Mouse (Mus musculus): ENCODE measurements at regions not wholly inside any gene's neighbourhood (a gene's known extent, or its start where the extent isn't known, plus 50 kb on each side); places are given as distances from the start of the nearest gene placed in this dataset.

GRCm38 (mm10) chr1:92324091-92324950, 128.8 kb upstream of the Hdac4 start:
- Histone ChIP-seq H3K9ac (ENCODE audit: low read depth, low read length, severe bottlenecking) (no peak overlapping the region), H3K9me3 (ENCODE audit: control insufficient read depth, low read length) (no peaks in the 10 kb centered on the region), H3K27me3 (ENCODE audit: control insufficient read depth, insufficient read depth, low read length) (no peaks in the 10 kb centered on the region), H3K36me3 (ENCODE audit: control insufficient read depth, insufficient read depth, low read length) (no peaks in the 10 kb centered on the region), H3K4me1 (ENCODE audit: control insufficient read depth, insufficient read depth, low read length) (peaks cover 4% of the 10 kb centered on the region; the same call in 1 of the 2 replicates), H3K4me2 (replicated peaks; ENCODE audit: low read depth, low read length, severe bottlenecking) (no peak overlapping the region), H3K4me3 (replicated peaks; ENCODE audit: low read length) (no peak overlapping the region), H3K27ac (replicated peaks; ENCODE audit: low read depth, low read length) (no peak overlapping the region)
- ATAC-seq (ENCODE audit: low FRiP score, low read depth) (no peak), DNase-seq (ENCODE audit: low spot score) (no peak)
- TF ChIP-seq POLR2A (IDR thresholded peaks at IDR 0.05; ENCODE audit: borderline replicate concordance, extremely low read depth, insufficient read depth, insufficient read length), result no peak
- 59% methylated on average over 14 of the region's 14 CpGs for WGBS

GRCm38 (mm10) chr1:92317131-92317530, 121.6 kb upstream of the Hdac4 start:
- 78% methylated on average over 4 of the region's 4 CpGs for WGBS

DNA sequence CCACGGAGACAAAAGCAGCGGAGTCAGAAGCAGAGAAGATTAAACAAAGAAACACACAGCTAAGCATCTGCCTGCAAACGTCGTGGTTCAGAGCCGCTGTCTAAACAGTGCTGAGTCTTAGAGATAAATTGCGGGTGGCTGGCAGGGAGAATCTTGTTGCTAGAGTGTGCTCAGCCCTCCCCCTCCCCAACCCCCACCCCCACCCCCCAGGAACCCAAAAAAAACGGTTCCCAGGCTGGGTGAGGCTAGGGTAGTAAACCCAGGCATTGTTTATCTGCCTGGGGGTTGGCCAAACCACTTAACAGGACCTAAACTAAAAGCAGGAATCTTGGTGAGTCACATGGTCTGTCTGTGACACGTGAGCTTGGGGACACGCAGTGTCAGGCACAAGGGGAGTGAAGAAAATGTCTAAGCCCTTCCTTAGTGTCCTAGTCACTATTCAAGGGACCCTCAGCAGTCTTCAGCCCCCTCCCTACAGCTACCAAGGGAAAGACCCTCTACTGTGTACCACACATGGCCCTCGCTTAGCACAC, 120.8 kb upstream of the Hdac4 start:
- H3K36me3 ChIP-seq (ENCODE audit: control insufficient read depth, insufficient read depth, low read length), result no peaks in the 10 kb centered on the region
- H3K4me2 ChIP-seq (replicated peaks; ENCODE audit: low read depth, low read length, severe bottlenecking), result 0 out of 2 replicates have a peak overlapping the region, but pooled peaks have one; percentile 5
- WGBS, result 27% methylated on average over 10 of the region's 10 CpGs
- peaks cover 3% of the 10 kb centered on the region; the same call in 1 of the 2 replicates for H3K4me1 ChIP-seq (ENCODE audit: control insufficient read depth, insufficient read depth, low read length)
- ATAC-seq (ENCODE audit: low FRiP score, low read depth) (no peak), DNase-seq (ENCODE audit: low spot score) (no peak)
- H3K9me3 ChIP-seq (ENCODE audit: control insufficient read depth, low read length), result no peaks in the 10 kb centered on the region
- no peak overlapping the region for H3K27ac ChIP-seq (replicated peaks; ENCODE audit: low read depth, low read length)
- no peaks in the 10 kb centered on the region for H3K27me3 ChIP-seq (ENCODE audit: control insufficient read depth, insufficient read depth, low read length)
- H3K4me3 ChIP-seq (replicated peaks; ENCODE audit: low read length), result no peak overlapping the region
- H3K9ac ChIP-seq (ENCODE audit: low read depth, low read length, severe bottlenecking), result no peak overlapping the region
- TF ChIP-seq POLR2A (IDR thresholded peaks at IDR 0.05; ENCODE audit: borderline replicate concordance, extremely low read depth, insufficient read depth, insufficient read length), result no peak

More at GRCm38 (mm10) chr1:92317131-92317530, 121.6 kb upstream of the Hdac4 start:
- Histone ChIP-seq H3K27me3 (ENCODE audit: control insufficient read depth, insufficient read depth, low read length) (no peaks in the 10 kb centered on the region), H3K27ac (replicated peaks; ENCODE audit: low read depth, low read length) (no peak overlapping the region), H3K9ac (ENCODE audit: low read depth, low read length, severe bottlenecking) (no peak overlapping the region), H3K4me3 (replicated peaks; ENCODE audit: low read length) (no peak overlapping the region), H3K4me2 (replicated peaks; ENCODE audit: low read depth, low read length, severe bottlenecking) (no peak overlapping the region), H3K4me1 (ENCODE audit: control insufficient read depth, insufficient read depth, low read length) (peaks cover 3% of the 10 kb centered on the region; the same call in 1 of the 2 replicates), H3K36me3 (ENCODE audit: control insufficient read depth, insufficient read depth, low read length) (no peaks in the 10 kb centered on the region), H3K9me3 (ENCODE audit: control insufficient read depth, low read length) (no peaks in the 10 kb centered on the region)
- no peak for TF ChIP-seq POLR2A (IDR thresholded peaks at IDR 0.05; ENCODE audit: borderline replicate concordance, extremely low read depth, insufficient read depth, insufficient read length)
- ATAC-seq (ENCODE audit: low FRiP score, low read depth), result no peak
- DNase-seq (ENCODE audit: low spot score), result no peak

GRCm38 (mm10) chr1:92313001-92313597, 117.6 kb upstream of the Hdac4 start:
- Histone ChIP-seq H3K4me2 (replicated peaks; ENCODE audit: low read depth, low read length, severe bottlenecking) (no peak overlapping the region), H3K4me1 (ENCODE audit: control insufficient read depth, insufficient read depth, low read length) (peaks cover 3% of the 10 kb centered on the region; the same call in 1 of the 2 replicates), H3K4me3 (replicated peaks; ENCODE audit: low read length) (no peak overlapping the region), H3K27me3 (ENCODE audit: control insufficient read depth, insufficient read depth, low read length) (no peaks in the 10 kb centered on the region), H3K9me3 (ENCODE audit: control insufficient read depth, low read length) (no peaks in the 10 kb centered on the region), H3K9ac (ENCODE audit: low read depth, low read length, severe bottlenecking) (no peak overlapping the region), H3K27ac (replicated peaks; ENCODE audit: low read depth, low read length) (no peak overlapping the region), H3K36me3 (ENCODE audit: control insufficient read depth, insufficient read depth, low read length) (no peaks in the 10 kb centered on the region)
- ATAC-seq (ENCODE audit: low FRiP score, low read depth) (no peak), DNase-seq (ENCODE audit: low spot score) (no peak)
- no peak for TF ChIP-seq POLR2A (IDR thresholded peaks at IDR 0.05; ENCODE audit: borderline replicate concordance, extremely low read depth, insufficient read depth, insufficient read length)
- WGBS, result 83% methylated on average over 16 of the region's 16 CpGs

GRCm38 (mm10) chr1:92309883-92310282, 114.4 kb upstream of the Hdac4 start:
- no peaks in the 10 kb centered on the region for H3K9me3 ChIP-seq (ENCODE audit: control insufficient read depth, low read length)
- no peak overlapping the region for H3K9ac ChIP-seq (ENCODE audit: low read depth, low read length, severe bottlenecking)
- no peaks in the 10 kb centered on the region for H3K27me3 ChIP-seq (ENCODE audit: control insufficient read depth, insufficient read depth, low read length)
- H3K4me2 ChIP-seq (replicated peaks; ENCODE audit: low read depth, low read length, severe bottlenecking), result no peak overlapping the region
- no peak for TF ChIP-seq POLR2A (IDR thresholded peaks at IDR 0.05; ENCODE audit: borderline replicate concordance, extremely low read depth, insufficient read depth, insufficient read length)
- no peak overlapping the region for H3K4me3 ChIP-seq (replicated peaks; ENCODE audit: low read length)
- H3K4me1 ChIP-seq (ENCODE audit: control insufficient read depth, insufficient read depth, low read length), result no peaks in the 10 kb centered on the region
- DNase-seq (ENCODE audit: low spot score) (no peak), ATAC-seq (ENCODE audit: low FRiP score, low read depth) (no peak)
- WGBS, result 71% methylated on average over 2 of the region's 2 CpGs
- H3K27ac ChIP-seq (replicated peaks; ENCODE audit: low read depth, low read length), result no peak overlapping the region
- H3K36me3 ChIP-seq (ENCODE audit: control insufficient read depth, insufficient read depth, low read length), result no peaks in the 10 kb centered on the region

All from limb, embryonic 14.5 days (tissue).